Mouse (Mus musculus) mesoderm, embryonic 11.5 days (tissue): ENCODE measurements at regions not wholly inside any gene's neighbourhood (a gene's known extent, or its start where the extent isn't known, plus 50 kb on each side); places are given as distances from the start of the nearest gene placed in this dataset.

Source experiments
- DNase-seq: peaks from one replicate; pipeline ENCODE4 v3.0.0-alpha.2; 2012; ENCODE audit warnings: low read depth, low spot score

DNA sequence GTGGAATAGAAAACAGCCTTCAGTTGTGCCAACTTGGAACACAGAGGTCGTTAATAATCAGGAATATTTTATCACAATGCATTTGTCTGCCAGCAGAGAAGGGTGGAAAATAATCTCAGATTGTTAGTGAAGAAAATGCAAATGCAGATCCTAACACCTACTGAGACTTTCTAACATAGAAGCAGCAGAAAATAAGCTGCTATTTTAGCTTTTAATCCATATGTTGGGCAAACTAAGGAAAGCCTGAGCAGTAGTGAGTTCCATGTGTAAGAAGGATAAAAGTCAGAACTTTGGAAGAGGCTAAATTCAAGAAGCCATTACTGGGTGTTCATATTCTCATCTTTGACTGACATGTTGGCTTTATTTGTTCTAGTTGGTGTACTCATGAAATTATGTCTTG, 119.8 kb upstream of the Sphkap start:
- DNase-seq, result no peak

GRCm38 (mm10) chr1:83509356-83509755, 101.4 kb upstream of the Sphkap start:
- no peak for DNase-seq

- no peak for DNase-seq
Observed at GRCm38 (mm10) chr1:83505386-83505785, 97.4 kb upstream of the Sphkap start.

DNA sequence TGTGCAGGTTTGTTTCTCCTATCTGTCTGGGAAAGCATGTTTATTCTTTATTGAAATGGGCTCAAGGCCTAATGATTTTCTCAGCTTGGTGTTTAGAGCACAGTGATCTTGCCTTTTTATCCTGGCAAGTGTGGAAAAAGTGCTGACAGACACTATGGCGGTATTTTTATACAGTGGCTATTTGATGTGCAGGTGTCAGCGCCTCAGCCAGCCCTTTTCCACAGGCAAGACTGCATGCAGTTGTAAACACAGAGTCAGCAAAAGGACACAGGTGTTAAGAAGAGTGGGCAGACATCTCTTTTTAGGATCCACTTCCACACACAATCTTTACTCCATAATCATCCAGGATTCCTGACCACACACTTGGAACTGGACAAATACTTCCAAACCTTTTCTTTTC, 88.9 kb upstream of the Sphkap start:
- no peak for DNase-seq

DNA sequence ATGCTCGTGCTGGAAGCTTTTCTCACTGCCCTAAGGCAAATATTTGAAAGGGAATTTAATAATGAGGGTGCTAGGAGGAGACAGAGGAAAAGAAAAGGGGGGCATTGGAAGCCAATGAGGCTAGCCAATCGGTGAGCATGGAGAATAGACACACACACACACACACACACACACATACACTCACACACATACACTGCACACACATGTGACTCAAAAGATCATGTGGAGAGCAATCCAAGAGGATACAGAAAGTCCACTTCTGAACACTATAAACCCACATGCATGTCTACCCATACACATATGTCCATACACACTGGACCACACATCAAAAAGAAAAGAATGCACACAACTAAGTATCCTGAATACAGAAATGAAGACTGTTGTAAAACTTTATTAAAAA, 88.4 kb upstream of the Sphkap start:
- DNase-seq, result no peak

DNA sequence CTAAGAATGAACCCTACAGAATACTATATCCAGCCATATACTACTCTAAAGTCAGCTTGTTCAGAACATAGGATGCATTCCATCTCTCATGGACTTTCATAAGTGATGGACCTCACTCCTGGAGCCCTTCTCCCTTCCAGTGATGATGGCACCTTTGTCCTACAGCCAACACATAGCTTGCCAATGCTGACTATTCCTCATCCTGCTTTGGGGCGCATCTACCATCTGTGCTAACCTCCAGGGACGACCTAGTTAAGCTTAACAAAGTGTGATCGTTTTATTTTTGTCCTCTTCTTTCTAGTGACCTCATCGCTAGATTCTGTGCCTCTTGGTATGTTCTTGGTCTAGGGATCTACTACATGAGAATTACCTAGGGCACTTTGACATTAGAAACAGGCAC, 87.0 kb upstream of the Sphkap start:
- DNase-seq, result no peak

GRCm38 (mm10) chr1:83479111-83479510, 71.1 kb upstream of the Sphkap start:
- DNase-seq, result no peak
